Mouse (Mus musculus): ENCODE measurements around the gene Arid4a. TPM values are rescaled to one million over a fixed set of nuclear protein-coding genes. Genes with fewer than 3 reads are reported as not detected.

Gene Arid4a
- total and polyA plus RNA-seq, 3 experiments, result 6.7 to 13.0 TPM; not detected in 1

GRCm38 (mm10) chr12:71044488-71044887 is 28.7 kb downstream of the Arid4a start:
- Histone ChIP-seq H3K4me3 (ENCODE audit: control insufficient read depth in 1 of 2, insufficient read depth in 1 of 2, low read depth in 2 of 2, low read length in 2 of 2) (no peak overlapping the region), H3K27me3 (ENCODE audit: control insufficient read depth in 1 of 2, insufficient read depth in 2 of 2, low read length in 2 of 2) (no peaks in the 10 kb centered on the region), H3K9ac (ENCODE audit: control insufficient read depth, low read depth, low read length, poor library complexity, severe bottlenecking) (no peak overlapping the region), H3K79me2 (ENCODE audit: control insufficient read depth, insufficient read depth, low read length, poor library complexity) (no peaks in the 10 kb centered on the region), H3K36me3 (ENCODE audit: control insufficient read depth in 1 of 2, insufficient read depth in 2 of 2, low read length in 2 of 2) (peaks cover 3 to 8% of the 10 kb centered on the region in 2 experiments; a peak in 2 of 4 replicates), H3K4me1 (ENCODE audit: control insufficient read depth in 1 of 2, insufficient read depth in 2 of 2, low read length in 2 of 2) (peaks cover 5 to 11% of the 10 kb centered on the region in 2 experiments; a peak in 3 of 4 replicates), H3K27ac (ENCODE audit: control insufficient read depth, low read depth, low read length) (no peak overlapping the region), H3K9me3 (replicated peaks; ENCODE audit: insufficient read depth, low read length) (no peaks in the 10 kb centered on the region)
- no peak for TF ChIP-seq UBTF (IDR thresholded peaks at IDR 0.05; ENCODE audit: borderline replicate concordance, insufficient read depth, low read depth, low read length)
- TF ChIP-seq ZKSCAN1 (IDR thresholded peaks at IDR 0.05; ENCODE audit: low read depth, low read length), result no peak
- DNase-seq (ENCODE audit: low read depth, low spot score), result no peak

GRCm38 (mm10) chr12:71046501-71046900 is 30.7 kb downstream of the Arid4a start:
- Histone ChIP-seq H3K36me3 (ENCODE audit: control insufficient read depth in 1 of 2, insufficient read depth in 2 of 2, low read length in 2 of 2) (peaks cover 0 to 8% of the 10 kb centered on the region in 2 experiments; a peak in 3 of 4 replicates), H3K27ac (ENCODE audit: control insufficient read depth, low read depth, low read length) (no peak overlapping the region)
- no peak for DNase-seq (ENCODE audit: low read depth, low spot score)

GRCm38 (mm10) chr12:71047473-71048078 is 31.8 kb downstream of the Arid4a start:
- DNase-seq (ENCODE audit: low read depth, low spot score), result no peak
- Histone ChIP-seq H3K4me1 (ENCODE audit: control insufficient read depth in 1 of 2, insufficient read depth in 2 of 2, low read length in 2 of 2) (peaks cover 5 to 8% of the 10 kb centered on the region in 2 experiments; a peak in 3 of 4 replicates), H3K9ac (ENCODE audit: control insufficient read depth, low read depth, low read length, poor library complexity, severe bottlenecking) (peak overlapping the region; percentile 32), H3K79me2 (ENCODE audit: control insufficient read depth, insufficient read depth, low read length, poor library complexity) (no peaks in the 10 kb centered on the region), H3K27ac (ENCODE audit: control insufficient read depth, low read depth, low read length) (peak overlapping the region; percentile 42), H3K9me3 (replicated peaks; ENCODE audit: insufficient read depth, low read length) (no peaks in the 10 kb centered on the region), H3K4me3 (ENCODE audit: control insufficient read depth in 1 of 2, insufficient read depth in 1 of 2, low read depth in 2 of 2, low read length in 2 of 2) (peak overlapping the region; percentile 28 to 50), H3K27me3 (ENCODE audit: control insufficient read depth in 1 of 2, insufficient read depth in 2 of 2, low read length in 2 of 2) (no peaks in the 10 kb centered on the region), H3K36me3 (ENCODE audit: control insufficient read depth in 1 of 2, insufficient read depth in 2 of 2, low read length in 2 of 2) (peaks cover 0 to 8% of the 10 kb centered on the region in 2 experiments)
- TF ChIP-seq RAD21 (IDR thresholded peaks at IDR 0.05; ENCODE audit: low read depth, low read length) (no peak), USF1 (IDR thresholded peaks at IDR 0.05; ENCODE audit: low read depth, low read length) (no peak), NELFE (IDR thresholded peaks at IDR 0.05; ENCODE audit: low read depth, low read length) (no peak), KAT2A (conservative IDR thresholded peaks at IDR 0.05; ENCODE audit: low read depth, low read length) (no peak), CTCF (IDR thresholded peaks at IDR 0.05 in 2 of 3, conservative IDR thresholded peaks at IDR 0.05 in 1 of 3; ENCODE audit: control insufficient read depth in 1 of 3, insufficient read depth in 1 of 3, low read depth in 2 of 3, low read length in 3 of 3, poor library complexity in 1 of 3, severe bottlenecking in 1 of 3) (no peak), E2F4 (IDR thresholded peaks at IDR 0.05; ENCODE audit: borderline replicate concordance, low read depth, low read length) (no peak), MAFK (IDR thresholded peaks at IDR 0.05; ENCODE audit: borderline replicate concordance, low read depth, low read length) (no peak), CHD1 (IDR thresholded peaks at IDR 0.05; ENCODE audit: low read depth, low read length) (no peak), TAL1 (IDR thresholded peaks at IDR 0.05; ENCODE audit: low read length) (no peak), MYB (IDR thresholded peaks at IDR 0.05; ENCODE audit: low read depth, low read length) (no peak), ZKSCAN1 (IDR thresholded peaks at IDR 0.05; ENCODE audit: low read depth, low read length) (no peak), MAZ (IDR thresholded peaks at IDR 0.05; ENCODE audit: low read depth, low read length) (no peak), MYC (IDR thresholded peaks at IDR 0.05; ENCODE audit: low read depth, low read length) (no peak)

More at GRCm38 (mm10) chr12:71046501-71046900, 30.7 kb downstream of the Arid4a start:
- Histone ChIP-seq H3K79me2 (ENCODE audit: control insufficient read depth, insufficient read depth, low read length, poor library complexity) (no peaks in the 10 kb centered on the region), H3K4me1 (ENCODE audit: control insufficient read depth in 1 of 2, insufficient read depth in 2 of 2, low read length in 2 of 2) (peaks cover 5 to 8% of the 10 kb centered on the region in 2 experiments; a peak in 3 of 4 replicates), H3K27me3 (ENCODE audit: control insufficient read depth in 1 of 2, insufficient read depth in 2 of 2, low read length in 2 of 2) (no peaks in the 10 kb centered on the region), H3K4me3 (ENCODE audit: control insufficient read depth in 1 of 2, insufficient read depth in 1 of 2, low read depth in 2 of 2, low read length in 2 of 2) (no peak overlapping the region), H3K9me3 (replicated peaks; ENCODE audit: insufficient read depth, low read length) (no peaks in the 10 kb centered on the region), H3K9ac (ENCODE audit: control insufficient read depth, low read depth, low read length, poor library complexity, severe bottlenecking) (no peak overlapping the region)
- TF ChIP-seq E2F4 (IDR thresholded peaks at IDR 0.05; ENCODE audit: borderline replicate concordance, low read depth, low read length) (no peak), ZC3H11A (IDR thresholded peaks at IDR 0.05; ENCODE audit: low read depth, low read length) (no peak), SMC3 (IDR thresholded peaks at IDR 0.05; ENCODE audit: low read depth, low read length) (no peak), MAX (IDR thresholded peaks at IDR 0.05; ENCODE audit: low read length) (no peak), MYC (IDR thresholded peaks at IDR 0.05; ENCODE audit: low read depth, low read length) (no peak), NELFE (IDR thresholded peaks at IDR 0.05; ENCODE audit: low read depth, low read length) (no peak), MXI1 (IDR thresholded peaks at IDR 0.05; ENCODE audit: low read depth, low read length) (no peak), NRF1 (IDR thresholded peaks at IDR 0.05; ENCODE audit: insufficient read depth, low read depth, low read length, poor library complexity, severe bottlenecking) (no peak), USF2 (IDR thresholded peaks at IDR 0.05; ENCODE audit: borderline replicate concordance in 1 of 2, insufficient read depth in 1 of 2, low read depth in 1 of 2, low read length in 2 of 2) (no peak), EP300 (IDR thresholded peaks at IDR 0.05; ENCODE audit: low read depth in 1 of 2, low read length in 2 of 2) (no peak)
